Mouse (Mus musculus) ovary, postnatal 36 days (tissue): ENCODE measurements around the gene Acaa1a.

Experiments
- DNase-seq: peaks from one replicate; pipeline ENCODE4 v3.0.0; 2022; ENCODE audit warnings: low spot score, mixed read lengths

The Acaa1a gene

GRCm38 (mm10) chr9:119394808-119395207 lies 55.3 kb downstream of the Acaa1a start:
- DNase-seq = no peak
